Mouse (Mus musculus): ENCODE measurements around the gene Epb41l1. TPM values are rescaled to one million over a fixed set of nuclear protein-coding genes. Genes with fewer than 3 reads are reported as not detected.

Gene Epb41l1
- polyA plus RNA-seq, 1 experiment from 2014 or later = 1.5 TPM

GRCm38 (mm10) chr2:156430326-156430725 is 9.6 kb downstream of the Epb41l1 start:
- H3K36me3 ChIP-seq (ENCODE audit: control insufficient read depth, insufficient read depth, low read length) = no peaks in the 10 kb centered on the region
- H3K4me1 ChIP-seq (replicated peaks; ENCODE audit: control insufficient read depth, insufficient read depth, low read length) = no peaks in the 10 kb centered on the region
- 53% methylated on average over 4 of the region's 4 CpGs for WGBS
- no peak overlapping the region for H3K4me2 ChIP-seq
- DNase-seq (ENCODE audit: low spot score) (no peak), ATAC-seq (replicated peaks; ENCODE audit: low FRiP score) (no peak)
- H3K9me3 ChIP-seq (ENCODE audit: control insufficient read depth, low read length) = no peaks in the 10 kb centered on the region
- no peak overlapping the region for H3K4me3 ChIP-seq (ENCODE audit: low read depth, low read length)
- H3K27ac ChIP-seq (ENCODE audit: low read depth, low read length) = no peak overlapping the region
- H3K9ac ChIP-seq (ENCODE audit: low read depth, low read length) = no peak overlapping the region
- no peaks in the 10 kb centered on the region for H3K27me3 ChIP-seq (replicated peaks; ENCODE audit: control insufficient read depth, insufficient read depth, low read length)

DNA sequence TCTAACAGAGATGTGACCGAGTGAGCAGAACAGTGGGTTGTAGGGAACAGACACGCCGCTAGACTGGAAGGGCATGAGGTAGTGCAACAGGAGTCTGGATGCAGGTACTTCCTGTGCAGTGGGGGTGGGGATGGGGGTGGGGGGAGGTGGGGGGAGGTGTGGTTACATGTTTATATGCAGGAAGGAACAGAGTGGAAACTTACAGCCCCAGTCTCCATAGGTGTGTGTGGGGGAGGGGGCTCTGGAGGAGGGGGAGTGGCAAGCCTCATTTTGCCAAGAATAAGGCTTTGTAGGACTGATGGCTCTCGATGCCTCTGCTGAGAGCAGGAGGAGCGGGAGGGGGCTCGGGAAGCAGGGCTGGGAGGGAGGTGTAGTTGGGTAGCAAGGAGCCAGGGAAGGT is 10.7 kb downstream of the Epb41l1 start:
- 68% methylated on average over 6 of the region's 6 CpGs for WGBS
- no peaks in the 10 kb centered on the region for H3K27me3 ChIP-seq (replicated peaks; ENCODE audit: control insufficient read depth, insufficient read depth, low read length)
- H3K4me1 ChIP-seq (replicated peaks; ENCODE audit: control insufficient read depth, insufficient read depth, low read length) = no peaks in the 10 kb centered on the region
- ATAC-seq (replicated peaks; ENCODE audit: low FRiP score) (no peak), DNase-seq (ENCODE audit: low spot score) (no peak)
- H3K9ac ChIP-seq (ENCODE audit: low read depth, low read length) = no peak overlapping the region
- no peak overlapping the region for H3K4me3 ChIP-seq (ENCODE audit: low read depth, low read length)
- H3K27ac ChIP-seq (ENCODE audit: low read depth, low read length) = no peak overlapping the region
- H3K9me3 ChIP-seq (ENCODE audit: control insufficient read depth, low read length) = no peaks in the 10 kb centered on the region
- H3K4me2 ChIP-seq = no peak overlapping the region
- no peaks in the 10 kb centered on the region for H3K36me3 ChIP-seq (ENCODE audit: control insufficient read depth, insufficient read depth, low read length)

GRCm38 (mm10) chr2:156432086-156432485 is 11.4 kb downstream of the Epb41l1 start:
- H3K27ac ChIP-seq (ENCODE audit: low read depth, low read length) = no peak overlapping the region
- ATAC-seq (replicated peaks; ENCODE audit: low FRiP score) = no peak

DNA sequence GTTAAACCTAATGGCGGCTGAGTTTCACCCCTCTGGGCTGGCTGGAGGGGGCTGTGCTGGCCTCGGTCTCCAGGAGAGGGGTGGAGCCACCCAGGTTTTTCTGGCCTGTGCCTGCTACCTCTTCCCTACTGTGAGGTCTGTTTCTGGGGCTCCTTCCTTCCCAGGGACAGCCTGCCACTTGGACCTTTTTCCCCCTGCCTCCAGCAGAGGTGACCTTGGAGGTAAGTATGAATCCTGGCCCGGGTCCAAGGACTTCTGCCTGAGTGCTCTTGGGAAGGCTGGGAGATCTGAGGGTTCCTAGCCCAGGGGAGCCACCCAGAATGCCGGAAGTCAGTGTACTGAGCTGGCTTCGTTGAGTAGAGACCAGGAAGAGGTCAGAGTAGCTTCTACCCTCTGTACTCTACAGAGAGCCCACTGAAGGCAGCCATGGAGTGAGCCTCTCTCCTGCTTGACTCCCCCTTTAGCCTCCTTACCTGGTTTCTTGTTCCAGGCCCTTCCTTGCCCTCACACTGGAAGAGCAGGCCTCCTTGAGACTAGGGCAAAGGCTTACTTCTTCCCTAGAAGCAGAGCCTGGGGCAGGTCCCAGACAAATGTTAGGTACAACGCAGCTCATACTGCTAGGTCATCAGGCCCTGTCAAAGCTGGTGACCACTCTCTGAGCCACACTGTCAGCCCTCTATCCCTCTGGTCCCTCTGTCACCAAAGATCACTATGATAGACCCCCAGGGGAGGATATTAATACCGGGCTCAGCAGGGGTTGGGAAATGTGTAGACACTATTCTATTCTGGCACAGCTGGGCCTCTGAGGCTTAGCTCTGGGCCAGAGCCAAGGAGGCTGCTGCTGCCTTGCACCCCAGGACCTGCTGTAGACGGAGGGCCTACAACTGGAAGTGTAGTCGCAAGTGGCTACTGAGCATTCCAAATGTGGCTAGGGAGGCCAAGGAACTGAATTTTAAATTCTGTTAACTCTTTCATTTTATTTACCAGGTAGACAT is 12.5 kb downstream of the Epb41l1 start:
- H3K9me3 ChIP-seq (ENCODE audit: control insufficient read depth, low read length) = no peaks in the 10 kb centered on the region
- peak overlapping the region; percentile 39 for H3K4me2 ChIP-seq
- H3K4me1 ChIP-seq (replicated peaks; ENCODE audit: control insufficient read depth, insufficient read depth, low read length) = no peaks in the 10 kb centered on the region
- peak overlapping the region; percentile 64 for H3K27ac ChIP-seq (ENCODE audit: low read depth, low read length)
- no peak overlapping the region for H3K9ac ChIP-seq (ENCODE audit: low read depth, low read length)
- DNase-seq (ENCODE audit: low spot score) (no peak), ATAC-seq (replicated peaks; ENCODE audit: low FRiP score) (no peak)
- 59% methylated on average over 9 of the region's 9 CpGs for WGBS
- H3K36me3 ChIP-seq (ENCODE audit: control insufficient read depth, insufficient read depth, low read length) = no peaks in the 10 kb centered on the region
- no peak overlapping the region; the same call in 1 of the 2 replicates for H3K4me3 ChIP-seq (ENCODE audit: low read depth, low read length)
- no peaks in the 10 kb centered on the region for H3K27me3 ChIP-seq (replicated peaks; ENCODE audit: control insufficient read depth, insufficient read depth, low read length)

More at GRCm38 (mm10) chr2:156432086-156432485, 11.4 kb downstream of the Epb41l1 start:
- H3K27me3 ChIP-seq (replicated peaks; ENCODE audit: control insufficient read depth, insufficient read depth, low read length) = no peaks in the 10 kb centered on the region
- H3K9me3 ChIP-seq (ENCODE audit: control insufficient read depth, low read length) = no peaks in the 10 kb centered on the region
- no peaks in the 10 kb centered on the region for H3K4me1 ChIP-seq (replicated peaks; ENCODE audit: control insufficient read depth, insufficient read depth, low read length)
- H3K4me2 ChIP-seq = no peak overlapping the region
- DNase-seq (ENCODE audit: low spot score) = no peak
- no peaks in the 10 kb centered on the region for H3K36me3 ChIP-seq (ENCODE audit: control insufficient read depth, insufficient read depth, low read length)
- no peak overlapping the region for H3K9ac ChIP-seq (ENCODE audit: low read depth, low read length)
- WGBS = 75% methylated on average over 3 of the region's 3 CpGs
- H3K4me3 ChIP-seq (ENCODE audit: low read depth, low read length) = no peak overlapping the region

DNA sequence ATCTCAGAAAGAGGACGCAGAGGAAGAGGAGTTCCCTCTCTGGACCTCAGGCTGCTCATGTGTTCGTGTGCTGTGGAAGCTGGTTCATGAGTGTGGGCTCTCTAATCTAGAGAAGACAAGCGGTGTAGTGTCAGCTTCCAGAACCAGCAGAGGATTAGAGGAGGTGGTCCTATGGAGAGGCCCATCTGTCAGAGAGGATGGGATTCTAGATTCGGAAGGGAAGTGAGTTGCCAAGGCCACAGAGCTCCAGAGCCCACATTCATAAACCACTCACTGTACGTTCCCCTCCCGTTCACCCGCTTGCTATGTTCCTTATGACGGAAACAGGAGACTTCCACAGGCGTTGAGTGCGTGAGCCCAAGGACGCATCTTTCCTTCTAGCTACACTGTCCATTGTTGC is 16.9 kb downstream of the Epb41l1 start:
- Histone ChIP-seq H3K4me1 (replicated peaks; ENCODE audit: control insufficient read depth, insufficient read depth, low read length) (peaks cover 18% of the 10 kb centered on the region), H3K36me3 (ENCODE audit: control insufficient read depth, insufficient read depth, low read length) (no peaks in the 10 kb centered on the region), H3K9ac (ENCODE audit: low read depth, low read length) (no peak overlapping the region), H3K27ac (ENCODE audit: low read depth, low read length) (no peak overlapping the region), H3K27me3 (replicated peaks; ENCODE audit: control insufficient read depth, insufficient read depth, low read length) (no peaks in the 10 kb centered on the region), H3K9me3 (ENCODE audit: control insufficient read depth, low read length) (no peaks in the 10 kb centered on the region), H3K4me2 (no peak overlapping the region), H3K4me3 (ENCODE audit: low read depth, low read length) (no peak overlapping the region)
- ATAC-seq (replicated peaks; ENCODE audit: low FRiP score) = no peak
- 86% methylated on average over 11 of the region's 11 CpGs for WGBS
- DNase-seq (ENCODE audit: low spot score) = no peak

- ATAC-seq (replicated peaks; ENCODE audit: low FRiP score) = peak; percentile 45; the same call in 1 of the 2 replicates
Observed at GRCm38 (mm10) chr2:156439666-156440462, 19.2 kb downstream of the Epb41l1 start.

GRCm38 (mm10) chr2:156441909-156442308 is 21.2 kb downstream of the Epb41l1 start:
- Histone ChIP-seq H3K27ac (ENCODE audit: low read depth, low read length) (no peak overlapping the region), H3K9ac (ENCODE audit: low read depth, low read length) (no peak overlapping the region), H3K9me3 (ENCODE audit: control insufficient read depth, low read length) (no peaks in the 10 kb centered on the region), H3K4me2 (no peak overlapping the region), H3K4me3 (ENCODE audit: low read depth, low read length) (no peak overlapping the region), H3K4me1 (replicated peaks; ENCODE audit: control insufficient read depth, insufficient read depth, low read length) (peaks cover 20% of the 10 kb centered on the region), H3K27me3 (replicated peaks; ENCODE audit: control insufficient read depth, insufficient read depth, low read length) (no peaks in the 10 kb centered on the region), H3K36me3 (ENCODE audit: control insufficient read depth, insufficient read depth, low read length) (no peaks in the 10 kb centered on the region)
- WGBS = 13% methylated on average over 6 of the region's 6 CpGs
- DNase-seq (ENCODE audit: low spot score) (no peak), ATAC-seq (replicated peaks; ENCODE audit: low FRiP score) (no peak)

More at GRCm38 (mm10) chr2:156439666-156440462, 19.2 kb downstream of the Epb41l1 start:
- Histone ChIP-seq H3K4me2 (peak overlapping the region; percentile 32), H3K4me3 (ENCODE audit: low read depth, low read length) (no peak overlapping the region), H3K9ac (ENCODE audit: low read depth, low read length) (no peak overlapping the region), H3K9me3 (ENCODE audit: control insufficient read depth, low read length) (no peaks in the 10 kb centered on the region), H3K36me3 (ENCODE audit: control insufficient read depth, insufficient read depth, low read length) (no peaks in the 10 kb centered on the region), H3K27ac (ENCODE audit: low read depth, low read length) (peak overlapping the region; percentile 67), H3K4me1 (replicated peaks; ENCODE audit: control insufficient read depth, insufficient read depth, low read length) (peaks cover 20% of the 10 kb centered on the region), H3K27me3 (replicated peaks; ENCODE audit: control insufficient read depth, insufficient read depth, low read length) (no peaks in the 10 kb centered on the region)
- WGBS = 28% methylated on average over 11 of the region's 11 CpGs
- DNase-seq (ENCODE audit: low spot score) = peak; percentile 46

DNA sequence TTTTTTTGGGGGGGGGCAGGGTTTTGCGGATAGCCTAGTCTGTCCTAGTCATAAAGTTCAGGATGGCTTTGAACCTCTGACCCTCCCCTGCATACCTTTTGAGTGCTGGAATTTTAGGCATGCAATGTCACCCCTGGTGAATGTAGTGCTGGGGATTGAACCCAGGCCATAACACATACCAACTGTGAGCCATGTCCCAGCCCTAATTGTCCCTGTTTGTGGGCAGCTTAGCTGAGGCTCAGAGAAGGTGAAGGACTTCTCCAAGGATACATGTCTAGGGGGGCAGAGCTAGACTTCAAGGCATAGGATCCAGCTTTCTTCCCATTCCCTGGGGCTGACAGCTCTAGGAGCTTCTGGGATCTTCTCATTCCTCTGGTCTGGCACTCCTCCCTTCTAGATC is 22.6 kb downstream of the Epb41l1 start:
- 76% methylated on average over 1 of the region's 1 CpGs for WGBS
- Histone ChIP-seq H3K4me1 (replicated peaks; ENCODE audit: control insufficient read depth, insufficient read depth, low read length) (peaks cover 24% of the 10 kb centered on the region), H3K9me3 (ENCODE audit: control insufficient read depth, low read length) (no peaks in the 10 kb centered on the region), H3K4me2 (no peak overlapping the region), H3K27ac (ENCODE audit: low read depth, low read length) (no peak overlapping the region), H3K36me3 (ENCODE audit: control insufficient read depth, insufficient read depth, low read length) (no peaks in the 10 kb centered on the region), H3K4me3 (ENCODE audit: low read depth, low read length) (no peak overlapping the region), H3K27me3 (replicated peaks; ENCODE audit: control insufficient read depth, insufficient read depth, low read length) (no peaks in the 10 kb centered on the region; the same call in 1 of the 2 replicates), H3K9ac (ENCODE audit: low read depth, low read length) (no peak overlapping the region)
- DNase-seq (ENCODE audit: low spot score) (no peak), ATAC-seq (replicated peaks; ENCODE audit: low FRiP score) (no peak)
